Mouse (Mus musculus) cerebellum, adult (tissue): ENCODE results near the gene Cpeb2.
A peak's percentile ranks its signal among the peaks of the same experiment; 100 is the strongest.

Experiments used
- ATAC-seq: cut with Nextera tagmentation; 2 replicates; pipeline ENCODE4 v1.9.2; 2017; ENCODE audit warnings: mild to moderate bottlenecking, moderate library complexity, mixed read lengths; ENCODE audit not compliant: insufficient number of reproducible peaks, low FRiP score, low TSS enrichment

Gene Cpeb2

GRCm38 (mm10) chr5:43232480-43233315 is at the start of gene Cpeb2:
Gene Cpeb2 (plus strand): TSS chr5:43233170.
- ATAC-seq, result peak; percentile 74

- no peak for ATAC-seq
These were observed 49.4 kb upstream of the Cpeb2 start for GRCm38 (mm10) chr5:43183556-43183955.

GRCm38 (mm10) chr5:43184834-43185233 is 48.1 kb upstream of the Cpeb2 start:
- ATAC-seq, result no peak

GRCm38 (mm10) chr5:43185478-43185877 is 47.5 kb upstream of the Cpeb2 start:
- ATAC-seq, result no peak

GRCm38 (mm10) chr5:43200686-43201085 is 32.3 kb upstream of the Cpeb2 start:
- ATAC-seq, result peak; percentile 68

- no peak for ATAC-seq
These were observed 26.4 kb upstream of the Cpeb2 start for GRCm38 (mm10) chr5:43206495-43207053.

GRCm38 (mm10) chr5:43217468-43217867 is 15.5 kb upstream of the Cpeb2 start:
- no peak for ATAC-seq

- ATAC-seq, result no peak
These were observed 14.8 kb upstream of the Cpeb2 start for GRCm38 (mm10) chr5:43217987-43218846.

GRCm38 (mm10) chr5:43218847-43219132 is 14.2 kb upstream of the Cpeb2 start:
- ATAC-seq, result no peak

- ATAC-seq, result no peak
These were observed 9.6 kb upstream of the Cpeb2 start for GRCm38 (mm10) chr5:43223359-43223758.

- no peak for ATAC-seq
These were observed 8.7 kb upstream of the Cpeb2 start for GRCm38 (mm10) chr5:43224245-43224644.

GRCm38 (mm10) chr5:43226160-43226559 is 6.8 kb upstream of the Cpeb2 start:
- no peak for ATAC-seq

GRCm38 (mm10) chr5:43227607-43228006 is 5.4 kb upstream of the Cpeb2 start:
- no peak for ATAC-seq

GRCm38 (mm10) chr5:43231061-43231460 is 1.9 kb upstream of the Cpeb2 start:
- ATAC-seq, result no peak

GRCm38 (mm10) chr5:43232149-43232479 is 856 bp upstream of the Cpeb2 start:
- ATAC-seq, result no peak

- peak; percentile 54 for ATAC-seq
These were observed 579 bp downstream of the Cpeb2 start for GRCm38 (mm10) chr5:43233316-43234181.

- 0 out of 2 replicates have a peak, but pooled peaks have one; percentile 11 for ATAC-seq
These were observed 1.6 kb downstream of the Cpeb2 start for GRCm38 (mm10) chr5:43234321-43235185.

GRCm38 (mm10) chr5:43235186-43235785 is 2.3 kb downstream of the Cpeb2 start:
- ATAC-seq, result no peak

- ATAC-seq, result no peak
These were observed 3.0 kb downstream of the Cpeb2 start for GRCm38 (mm10) chr5:43235997-43236396.
